Mouse (Mus musculus) kidney, adult 2 months (tissue): Measurements from ENCODE around the gene Vps33a. TPM values are rescaled to one million over a fixed set of nuclear protein-coding genes. Genes with fewer than 3 reads are reported as not detected.
A peak's percentile ranks its signal among the peaks of the same experiment; 100 is the strongest.

ENCODE experiments used
- DNase-seq: peaks from one replicate; pipeline ENCODE4 v3.0.0; 2021
- H3K27ac ChIP-seq: fragments of 200-500 bp; 2 replicates; pipeline ENCODE4 v1.5.1; 2012; ENCODE audit warnings: low read depth, low read length, control low read depth, inconsistent platforms; ENCODE audit not compliant: insufficient read depth
- H3K27me3 ChIP-seq: fragments of 200-500 bp; replicated peaks from 2 replicates; pipeline ENCODE4 v1.6.1; 2012; ENCODE audit warnings: mild to moderate bottlenecking, moderate library complexity, low read length, inconsistent platforms; ENCODE audit not compliant: control insufficient read depth, insufficient read depth
- H3K36me3 ChIP-seq: fragments of 200-500 bp; 2 replicates; pipeline ENCODE4 v1.6.1; 2012; ENCODE audit warnings: mild to moderate bottlenecking, moderate library complexity, low read length, inconsistent platforms; ENCODE audit not compliant: control insufficient read depth, insufficient read depth
- H3K4me1 ChIP-seq: fragments of 200-500 bp; 2 replicates; pipeline ENCODE4 v1.6.1; 2011; ENCODE audit warnings: low read length; ENCODE audit not compliant: control insufficient read depth, insufficient read depth
- H3K4me3 ChIP-seq: fragments of 200-500 bp; 2 replicates; pipeline ENCODE4 v1.5.1; 2011; ENCODE audit warnings: mild to moderate bottlenecking, low read depth, low read length, control low read depth; ENCODE audit not compliant: insufficient read depth
- CTCF ChIP-seq: fragments of 200-500 bp; conservative IDR thresholded peaks from 2 replicates; pipeline ENCODE4 v1.5.1; 2011; ENCODE audit warnings: low read depth, mild to moderate bottlenecking, control low read depth, low read length, moderate library complexity, mixed read lengths; ENCODE audit not compliant: insufficient read depth, insufficient read length
- POLR2A ChIP-seq: fragments of 200-500 bp; IDR thresholded peaks from one replicate; pipeline ENCODE4 v1.6.1; 2011; ENCODE audit warnings: low read depth, low read length, control low read depth
- WGBS: fragments of 180-500 bp; shearing (Covaris S2); methylation state at CpG from one replicate; pipeline ENCODE4 v1.1.7; 2018; 5-methylcytosine and 5-hydroxymethylcytosine counted together
- polyA plus RNA-seq: library from polyadenylated mRNA; depleted of rRNA; stranded (reverse); fragments of >200 nt; gene quantifications from 2 replicates; pipeline ENCODE4 v1.2.3, GENCODE M21; 2012; rRNA removed

The Vps33a gene
- 22.6 and 24.1 TPM in 2 replicates for polyA plus RNA-seq

GRCm38 (mm10) chr5:123572357-123573186 lies at the start of gene Vps33a:
Vps33a (minus strand) TSS chr5:123573038.
- Histone ChIP-seq H3K27ac (peak within 1 kb of the TSS; percentile 66), H3K4me1 (no peaks in the 10 kb centered on the region), H3K4me3 (peak within 1 kb of the TSS; percentile 94), H3K27me3 (no peaks in the 10 kb centered on the region), H3K36me3 (no peaks in the 10 kb centered on the region)
- TF ChIP-seq POLR2A (peak; percentile 78), CTCF (no peak)
- DNase-seq, result peak; percentile 99
- under 1% methylated on average over 54 of the region's 54 CpGs for WGBS

GRCm38 (mm10) chr5:123622421-123622820 lies 49.6 kb upstream of the Vps33a start:
- no peak overlapping the region for H3K27ac ChIP-seq
- 75% methylated on average over 13 of the region's 13 CpGs for WGBS
- peaks cover 1% of the 10 kb centered on the region for H3K36me3 ChIP-seq
- no peak overlapping the region for H3K4me3 ChIP-seq
- no peaks in the 10 kb centered on the region for H3K4me1 ChIP-seq
- H3K27me3 ChIP-seq, result no peaks in the 10 kb centered on the region
- TF ChIP-seq CTCF (no peak), POLR2A (no peak)
- no peak for DNase-seq

GRCm38 (mm10) chr5:123618558-123618957 lies 45.7 kb upstream of the Vps33a start:
- DNase-seq, result no peak
- Histone ChIP-seq H3K27me3 (no peaks in the 10 kb centered on the region), H3K36me3 (peaks cover 1% of the 10 kb centered on the region), H3K4me3 (no peak overlapping the region), H3K27ac (no peak overlapping the region), H3K4me1 (no peaks in the 10 kb centered on the region)
- WGBS, result 77% methylated on average over 2 of the region's 2 CpGs
- TF ChIP-seq CTCF (0 out of 2 replicates have a peak, but pooled peaks have one; percentile 24), POLR2A (no peak)

GRCm38 (mm10) chr5:123614246-123614645 lies 41.4 kb upstream of the Vps33a start:
- WGBS, result 91% methylated on average over 24 of the region's 24 CpGs

GRCm38 (mm10) chr5:123609843-123610242 lies 37.0 kb upstream of the Vps33a start:
- Histone ChIP-seq H3K36me3 (peaks cover 4% of the 10 kb centered on the region), H3K27me3 (no peaks in the 10 kb centered on the region), H3K27ac (no peak overlapping the region), H3K4me3 (no peak overlapping the region), H3K4me1 (no peaks in the 10 kb centered on the region)
- peak; percentile 94 for TF ChIP-seq CTCF
- no peak for TF ChIP-seq POLR2A
- WGBS, result 28% methylated on average over 4 of the region's 4 CpGs
- DNase-seq, result peak; percentile 85

More at GRCm38 (mm10) chr5:123614246-123614645, 41.4 kb upstream of the Vps33a start:
- TF ChIP-seq CTCF, result no peak
- TF ChIP-seq POLR2A, result no peak
- H3K36me3 ChIP-seq, result peaks cover 4% of the 10 kb centered on the region
- H3K27ac ChIP-seq, result no peak overlapping the region
- H3K4me1 ChIP-seq, result no peaks in the 10 kb centered on the region
- no peak overlapping the region for H3K4me3 ChIP-seq
- no peak for DNase-seq
- H3K27me3 ChIP-seq, result no peaks in the 10 kb centered on the region

- no peak overlapping the region for H3K4me3 ChIP-seq
- H3K27me3 ChIP-seq, result no peaks in the 10 kb centered on the region
- H3K4me1 ChIP-seq, result no peaks in the 10 kb centered on the region
- DNase-seq, result no peak
- H3K27ac ChIP-seq, result no peak overlapping the region
- TF ChIP-seq POLR2A (no peak), CTCF (no peak)
- 95% methylated on average over 7 of the region's 7 CpGs for WGBS
- peaks cover 4% of the 10 kb centered on the region for H3K36me3 ChIP-seq
These were observed 36.6 kb upstream of the Vps33a start for GRCm38 (mm10) chr5:123609416-123609815.

- Histone ChIP-seq H3K36me3 (peaks cover 4% of the 10 kb centered on the region), H3K27ac (peak overlapping the region; percentile 48), H3K27me3 (no peaks in the 10 kb centered on the region), H3K4me3 (no peak overlapping the region), H3K4me1 (no peaks in the 10 kb centered on the region)
- peak; percentile 79 for DNase-seq
- WGBS, result 60% methylated on average over 3 of the region's 3 CpGs
- TF ChIP-seq POLR2A (no peak), CTCF (no peak)
These were observed 34.4 kb upstream of the Vps33a start for GRCm38 (mm10) chr5:123607211-123607669.
